Mouse (Mus musculus): ENCODE results near the gene Meis2.

The Meis2 gene

DNA sequence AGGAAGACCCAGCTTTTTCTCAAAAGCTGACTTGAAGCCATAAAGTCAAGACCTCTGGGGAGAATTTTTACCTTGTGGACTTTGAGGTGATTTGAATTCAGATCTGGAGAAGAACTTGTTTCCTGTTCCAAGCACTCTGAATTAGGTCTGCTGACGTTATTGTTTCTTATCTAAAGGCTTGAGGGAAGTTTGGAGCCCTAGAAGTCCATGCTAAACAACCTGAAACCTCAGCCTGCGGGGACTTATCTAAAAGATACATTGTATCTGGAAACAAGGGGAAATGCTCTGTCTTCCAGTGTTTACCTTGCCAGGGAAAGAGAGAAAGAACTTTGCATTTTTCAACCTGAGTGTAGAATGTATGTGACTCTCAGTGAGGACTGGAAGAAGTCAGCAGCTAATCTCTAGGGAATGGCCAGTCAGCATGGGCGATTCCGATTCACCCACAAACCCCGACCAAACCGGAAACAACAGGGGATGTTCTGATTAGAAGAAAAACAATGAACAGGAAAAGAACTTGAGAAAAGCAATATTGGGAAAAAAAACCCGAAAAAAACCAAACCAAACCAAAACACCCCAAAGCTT is 152.6 kb downstream of the Meis2 start:
- CTCF ChIA-PET, result no interaction called here
- POLR2A ChIA-PET, result no interaction called here

DNA sequence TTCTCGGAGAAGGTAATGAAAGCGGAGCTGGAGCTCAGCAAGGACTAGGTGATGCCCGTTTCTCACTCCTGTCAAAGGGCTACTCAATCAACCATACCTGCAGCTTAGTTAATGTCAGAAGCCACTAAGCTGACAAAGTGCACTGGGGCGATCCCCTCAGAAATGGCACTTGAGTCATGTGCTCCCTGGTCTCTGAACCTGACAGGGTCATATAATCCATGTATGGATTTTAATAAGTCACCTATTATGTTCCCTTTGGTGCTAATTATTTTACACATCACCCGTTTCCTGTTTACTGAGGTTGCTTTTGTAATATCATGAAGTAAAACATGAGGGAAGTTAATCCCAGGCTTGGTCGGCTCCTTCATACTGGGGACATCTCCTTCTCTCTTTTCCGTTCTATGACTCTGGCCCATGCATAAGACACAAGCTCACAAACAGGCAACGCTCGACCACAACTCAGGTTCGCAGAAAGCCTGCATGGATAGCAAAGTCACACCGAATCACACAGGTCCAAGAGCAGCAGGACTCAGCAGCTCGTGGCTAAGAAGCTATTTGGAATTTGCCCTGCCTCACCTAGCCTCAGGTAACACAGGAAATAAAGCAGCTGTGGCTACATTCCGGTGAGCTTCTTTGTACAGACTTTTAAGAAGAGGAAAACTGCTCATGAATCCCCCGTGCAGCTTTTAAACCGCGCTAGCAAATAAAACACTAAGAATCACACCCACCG is 153.6 kb downstream of the Meis2 start:
- CTCF ChIA-PET, result interaction anchor here in 1 of 4 experiments (0.7 kb wide), 1 partner anchor 175 kb away, joined by 3 read pairs; no protein-coding TSS in a partner anchor
- POLR2A ChIA-PET, result no interaction called here

DNA sequence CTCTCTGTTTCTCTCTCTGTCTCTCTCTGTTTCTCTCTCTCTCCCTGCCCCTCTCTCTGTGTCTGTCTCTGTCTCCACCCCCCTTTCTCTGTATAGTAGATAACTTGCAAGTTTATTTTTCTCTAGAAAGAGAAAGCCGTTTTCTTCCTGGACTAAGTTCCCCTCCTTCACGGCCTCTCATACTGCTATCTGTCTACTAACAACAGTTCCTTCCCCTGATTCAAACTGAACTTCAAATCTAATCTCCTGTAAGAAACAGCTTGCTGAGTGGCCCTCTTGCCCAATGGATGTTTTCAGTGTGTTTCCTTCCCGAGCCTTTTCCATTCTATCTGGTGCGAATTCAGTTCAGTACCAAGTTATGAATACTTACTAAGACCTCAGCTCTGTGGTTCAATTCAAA is 155.4 kb downstream of the Meis2 start:
- POLR2A ChIA-PET, result no interaction called here
- CTCF ChIA-PET, result no interaction called here

DNA sequence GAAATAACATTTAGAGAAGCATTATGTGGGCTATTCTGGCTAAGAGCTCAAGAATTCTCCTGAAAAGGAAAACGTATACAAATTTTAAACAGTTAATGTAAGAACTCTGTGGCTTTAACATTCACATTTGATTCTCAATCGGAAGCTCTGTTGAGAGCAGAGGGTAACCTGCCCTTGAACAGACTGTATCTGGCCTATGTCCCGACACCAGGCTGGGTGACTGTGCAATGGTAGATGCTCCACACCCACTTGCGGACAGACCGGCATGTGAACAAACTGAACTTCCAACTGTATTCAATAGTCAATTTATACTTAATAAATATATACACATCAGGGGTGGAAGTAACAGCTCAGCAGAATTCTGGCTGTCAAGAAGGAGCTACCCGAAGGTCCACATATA is 164.6 kb downstream of the Meis2 start:
- POLR2A ChIA-PET, result no interaction called here
- CTCF ChIA-PET, result no interaction called here

DNA sequence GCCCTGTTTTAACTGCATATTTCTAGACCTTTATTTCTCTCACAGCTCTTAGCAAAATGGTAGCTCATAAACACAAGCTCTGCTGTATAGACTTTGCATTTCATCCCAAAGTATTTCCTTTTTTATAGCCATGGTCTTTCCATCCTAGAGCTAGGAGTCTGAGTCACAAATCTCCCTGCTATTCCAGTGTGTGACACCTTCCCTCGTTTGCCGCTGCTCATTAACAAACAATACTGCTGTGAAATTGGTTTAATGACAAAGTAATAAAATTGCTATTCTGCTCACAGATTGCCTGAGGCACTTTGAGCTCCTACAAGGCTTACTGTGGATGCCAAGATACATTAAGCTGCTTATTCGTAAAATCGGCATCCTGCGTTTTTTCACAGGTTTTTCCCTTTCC is 168.1 kb downstream of the Meis2 start:
- POLR2A ChIA-PET, result interaction anchor here in 1 of 4 experiments (0.6 kb wide), 1 partner anchor 149 kb away, joined by 3 read pairs; no protein-coding TSS in a partner anchor

DNA sequence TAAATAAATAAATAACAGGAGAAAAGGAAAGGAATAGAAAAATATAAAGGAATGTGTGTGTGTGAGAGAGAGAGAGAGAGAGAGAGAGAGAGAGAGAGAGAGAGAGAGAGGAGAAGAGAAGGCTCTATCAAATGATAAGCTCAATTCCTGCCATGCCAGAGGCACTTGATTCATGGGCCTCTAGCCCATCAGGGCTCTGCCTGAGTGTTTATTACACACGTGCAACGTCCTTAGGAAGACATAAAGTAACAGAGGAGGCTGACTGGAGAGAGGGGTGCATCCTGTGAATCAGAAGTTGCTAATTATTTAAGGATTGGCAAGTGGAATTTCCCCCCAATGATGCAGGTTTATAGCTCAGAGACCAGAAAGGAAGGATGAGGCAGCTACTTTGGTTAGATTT is 168.6 kb downstream of the Meis2 start:
- ChIA-PET CTCF (interaction anchor here in 2 of 4 experiments (0.6 to 0.7 kb wide), 2 partner anchors 12 to 14 kb away, joined by 3 read pairs; no protein-coding TSS in a partner anchor), POLR2A (interaction anchor here in 1 of 4 experiments (0.6 kb wide), 1 partner anchor 150 kb away, joined by 3 read pairs; no protein-coding TSS in a partner anchor)

More for the DNA sequence above, 168.1 kb downstream of the Meis2 start:
- CTCF ChIA-PET, result interaction anchor here in 2 of 4 experiments (0.6 to 0.7 kb wide), 2 partner anchors 13 to 15 kb away, joined by 3 read pairs; no protein-coding TSS in a partner anchor

DNA sequence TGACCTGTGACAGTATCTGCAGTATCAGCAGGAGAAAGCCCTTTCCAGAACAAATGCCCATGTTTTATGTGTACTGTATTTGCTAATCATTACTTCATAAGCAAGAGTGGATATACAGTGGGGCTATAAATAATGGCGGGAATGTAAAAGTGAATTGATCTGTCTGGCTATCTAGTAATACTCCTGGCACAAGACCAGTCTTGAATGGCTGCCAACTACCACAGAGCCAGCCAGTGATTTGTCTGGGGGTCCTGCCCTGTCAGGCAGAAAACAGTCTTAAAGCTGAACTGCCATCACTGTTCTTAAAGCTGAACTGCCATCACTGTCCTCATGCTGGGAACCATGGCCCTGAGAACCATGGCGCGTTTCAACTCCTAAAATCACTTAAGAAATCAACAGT is 169.9 kb downstream of the Meis2 start:
- ChIA-PET POLR2A (no interaction called here), CTCF (interaction anchor here in 1 of 4 experiments (0.6 kb wide), 1 partner anchor 1846 kb away, joined by 4 read pairs; no protein-coding TSS in a partner anchor)

DNA sequence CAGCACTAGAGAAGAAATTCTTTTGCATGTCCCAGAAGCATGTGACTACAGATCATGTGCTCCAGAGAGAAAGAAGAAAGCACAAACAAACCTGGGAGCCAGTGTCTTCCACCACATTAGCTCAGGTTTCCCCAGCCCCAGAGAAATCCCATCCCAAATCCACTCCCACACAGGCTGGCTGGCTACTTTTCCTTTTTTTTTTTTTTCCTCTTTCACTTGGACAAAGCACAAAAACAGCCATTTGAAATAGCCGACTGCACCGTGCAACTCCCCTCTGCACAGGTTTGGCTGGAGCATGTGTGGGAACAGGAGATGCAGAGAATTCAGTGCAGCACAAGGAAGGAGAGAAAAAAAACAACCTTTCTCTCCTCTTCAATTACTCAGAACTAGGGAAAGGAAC is 170.4 kb downstream of the Meis2 start:
- ChIA-PET CTCF (no interaction called here), POLR2A (interaction anchor here in 1 of 4 experiments (0.6 kb wide), 1 partner anchor 144 kb away, joined by 6 read pairs; no protein-coding TSS in a partner anchor)

DNA sequence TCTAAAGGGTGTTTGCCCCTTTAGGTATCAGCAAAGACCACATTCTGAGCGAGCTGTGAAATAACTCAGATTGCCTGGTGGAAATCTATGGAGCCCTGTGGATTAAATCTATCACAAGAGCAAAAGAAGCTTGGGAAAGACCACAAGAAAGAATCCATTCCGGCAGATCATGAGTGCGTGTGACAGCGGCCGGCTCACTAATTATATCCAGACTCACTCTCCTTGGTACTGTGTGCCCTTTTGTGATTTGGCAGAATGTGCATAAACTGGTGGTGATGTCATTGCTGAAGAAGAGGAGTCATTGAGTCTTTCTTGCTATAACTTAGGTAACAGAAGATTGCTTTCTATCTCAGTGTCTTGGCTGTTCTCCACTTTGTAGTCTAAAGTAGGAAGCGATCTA is 172.5 kb downstream of the Meis2 start:
- POLR2A ChIA-PET, result no interaction called here

DNA sequence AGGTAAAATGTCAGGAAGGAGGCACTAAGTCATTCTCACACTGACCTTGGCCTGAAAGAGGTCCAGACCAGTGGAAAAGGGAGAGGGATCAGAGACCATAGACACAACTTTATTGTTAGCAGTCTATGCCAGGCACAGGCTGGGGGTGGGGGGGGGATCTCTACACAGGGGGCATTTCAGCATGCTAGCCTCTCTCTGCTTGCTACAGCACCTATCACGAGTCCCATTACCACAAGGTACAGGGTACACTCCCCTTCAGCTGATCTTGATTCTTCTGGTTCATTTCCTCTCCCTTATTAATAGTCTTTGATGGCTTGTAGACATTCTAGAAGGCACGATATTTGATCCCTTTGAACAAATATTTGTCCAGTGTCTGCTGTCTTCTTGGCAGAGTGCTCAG is 174.9 kb downstream of the Meis2 start:
- ChIA-PET CTCF (interaction anchor here in 1 of 4 experiments (0.6 kb wide), 1 partner anchor 18 kb away, joined by 8 read pairs; no protein-coding TSS in a partner anchor), POLR2A (no interaction called here)

More for the DNA sequence above, 172.5 kb downstream of the Meis2 start:
- CTCF ChIA-PET, result no interaction called here

DNA sequence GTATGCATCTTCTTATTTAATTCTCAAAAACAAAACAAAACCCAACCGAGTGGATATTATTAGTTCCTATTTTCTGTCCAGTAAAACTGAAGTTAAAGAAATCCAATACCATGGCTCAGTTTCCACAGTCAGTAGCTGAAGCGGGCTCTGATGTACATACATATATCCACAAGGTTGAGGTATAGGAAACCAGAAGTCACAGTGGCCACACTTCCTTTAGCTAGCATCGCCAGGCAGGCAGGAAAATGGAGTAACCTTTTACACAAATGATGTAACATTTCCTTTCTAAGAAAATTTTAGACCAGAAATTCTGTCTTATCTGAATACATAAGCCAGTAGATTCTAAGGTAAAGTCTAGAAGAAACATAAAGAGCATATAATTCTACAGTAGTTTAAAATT is 175.6 kb downstream of the Meis2 start:
- CTCF ChIA-PET, result interaction anchor here in 1 of 4 experiments (0.6 kb wide), 1 partner anchor 17 kb away, joined by 8 read pairs; no protein-coding TSS in a partner anchor
- POLR2A ChIA-PET, result no interaction called here

DNA sequence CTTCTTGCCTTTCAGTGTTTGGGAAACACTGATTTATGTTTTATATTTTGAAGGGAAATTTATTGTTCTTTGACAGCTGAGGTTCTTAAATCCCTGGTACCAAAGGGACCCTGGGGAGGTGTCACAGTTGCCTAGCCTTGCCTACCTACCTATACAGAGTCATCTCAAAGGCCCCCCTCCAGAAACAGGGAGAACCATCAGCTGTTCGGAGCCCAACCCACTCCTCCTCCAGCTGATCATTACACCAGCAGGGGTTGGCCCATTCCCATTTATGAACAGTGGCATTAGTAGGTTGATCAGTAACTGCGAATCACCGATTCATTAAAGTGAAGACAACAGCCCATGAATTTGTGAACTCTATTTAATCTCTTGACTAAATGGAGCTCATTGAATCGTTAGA is 176.4 kb downstream of the Meis2 start:
- ChIA-PET POLR2A (no interaction called here), CTCF (no interaction called here)

DNA sequence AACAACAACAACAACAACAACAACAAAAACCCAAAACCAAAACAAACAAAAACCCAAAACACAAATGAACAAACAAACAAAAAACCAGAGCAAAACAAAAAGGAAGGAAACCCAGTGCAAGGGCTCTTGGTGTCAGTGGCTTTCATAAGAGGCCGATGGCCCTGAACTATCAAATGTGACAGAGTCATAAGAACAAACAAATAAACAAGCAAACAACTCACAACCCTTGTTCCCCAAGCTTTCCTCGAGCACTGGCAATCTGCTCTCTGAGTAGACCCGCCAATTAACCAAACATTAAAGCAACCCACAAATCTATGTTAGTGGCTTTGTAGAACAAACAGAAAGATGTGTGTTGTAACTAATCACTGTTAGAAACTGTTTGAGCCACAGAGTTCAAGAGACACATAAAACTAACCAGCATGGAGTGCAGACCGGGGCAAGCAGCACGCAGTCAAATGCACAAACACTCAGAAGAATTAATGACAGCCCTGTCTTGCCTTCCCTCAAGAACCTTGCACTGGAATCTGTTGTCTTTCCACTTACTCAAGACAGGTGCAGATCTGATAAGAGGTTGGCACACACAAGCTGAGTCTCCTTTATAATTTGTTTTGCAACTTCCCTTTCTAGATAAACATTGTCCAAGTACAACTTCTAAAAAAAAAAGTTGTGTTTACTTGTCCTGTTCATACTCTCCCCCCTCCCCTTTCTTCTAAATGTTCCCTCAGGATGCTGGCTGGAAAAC is 177.1 kb downstream of the Meis2 start:
- CTCF ChIA-PET, result no interaction called here
- POLR2A ChIA-PET, result no interaction called here

DNA sequence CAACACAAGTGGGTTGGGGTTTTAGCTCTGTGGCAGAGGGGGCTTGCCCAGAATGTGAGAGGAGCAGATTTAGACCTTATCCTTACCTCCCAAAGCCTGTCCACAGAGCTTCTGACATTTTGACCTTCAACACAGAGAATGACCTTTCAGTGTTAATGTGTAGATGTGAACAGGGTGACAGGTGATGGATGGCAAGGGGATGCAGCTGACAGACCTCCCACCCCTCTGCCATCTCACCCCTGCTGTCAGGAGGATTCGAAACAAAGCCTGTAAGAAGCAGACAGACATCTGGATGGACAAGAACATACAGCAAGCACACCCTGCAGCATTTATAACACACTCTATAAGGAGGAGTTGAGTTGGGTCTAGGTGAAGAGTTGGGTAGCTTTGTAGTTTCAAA is 178.0 kb downstream of the Meis2 start:
- CTCF ChIA-PET, result no interaction called here
- POLR2A ChIA-PET, result interaction anchor here in 1 of 4 experiments (1.4 kb wide), 1 partner anchor 12 kb away, joined by 3 read pairs; no protein-coding TSS in a partner anchor

DNA sequence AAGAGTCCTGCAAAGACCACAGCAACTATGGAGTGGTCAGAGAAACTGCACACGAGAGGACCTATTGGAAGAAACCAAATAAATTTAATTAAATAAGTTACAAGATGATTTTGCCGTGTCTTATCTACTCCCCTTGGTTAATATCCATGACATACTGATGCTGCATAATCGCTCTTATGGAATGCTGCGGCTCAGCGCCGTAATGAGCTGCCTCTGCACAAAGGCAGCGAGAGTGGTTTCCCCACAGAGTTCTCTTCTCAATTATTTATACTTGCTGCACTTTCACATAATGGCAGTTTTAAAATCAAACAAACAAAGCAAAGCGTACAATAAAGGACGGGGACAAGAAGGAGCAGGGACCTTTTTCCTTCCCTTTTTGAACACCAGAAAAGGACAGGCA is 181.5 kb downstream of the Meis2 start:
- ChIA-PET POLR2A (no interaction called here), CTCF (no interaction called here)

DNA sequence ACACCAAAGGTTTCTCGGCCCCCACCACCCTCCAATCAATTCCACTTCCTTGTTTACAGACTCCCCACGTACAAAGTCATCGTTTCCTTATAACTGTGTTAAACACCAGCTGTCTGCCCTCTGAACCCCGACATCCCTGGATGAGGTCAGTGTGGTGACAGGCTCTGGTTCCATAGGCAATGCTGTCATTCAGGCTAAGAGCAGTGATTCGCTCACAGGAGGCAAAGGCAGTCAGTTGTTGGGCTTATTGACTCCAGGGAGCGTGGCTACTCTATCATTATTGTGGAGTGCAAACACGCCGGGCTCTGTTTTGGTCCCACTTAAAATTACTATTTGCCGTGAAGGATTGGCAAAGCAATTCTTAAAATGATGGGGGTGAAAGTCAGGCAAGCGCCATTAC is 182.1 kb downstream of the Meis2 start:
- CTCF ChIA-PET, result no interaction called here
- POLR2A ChIA-PET, result no interaction called here

DNA sequence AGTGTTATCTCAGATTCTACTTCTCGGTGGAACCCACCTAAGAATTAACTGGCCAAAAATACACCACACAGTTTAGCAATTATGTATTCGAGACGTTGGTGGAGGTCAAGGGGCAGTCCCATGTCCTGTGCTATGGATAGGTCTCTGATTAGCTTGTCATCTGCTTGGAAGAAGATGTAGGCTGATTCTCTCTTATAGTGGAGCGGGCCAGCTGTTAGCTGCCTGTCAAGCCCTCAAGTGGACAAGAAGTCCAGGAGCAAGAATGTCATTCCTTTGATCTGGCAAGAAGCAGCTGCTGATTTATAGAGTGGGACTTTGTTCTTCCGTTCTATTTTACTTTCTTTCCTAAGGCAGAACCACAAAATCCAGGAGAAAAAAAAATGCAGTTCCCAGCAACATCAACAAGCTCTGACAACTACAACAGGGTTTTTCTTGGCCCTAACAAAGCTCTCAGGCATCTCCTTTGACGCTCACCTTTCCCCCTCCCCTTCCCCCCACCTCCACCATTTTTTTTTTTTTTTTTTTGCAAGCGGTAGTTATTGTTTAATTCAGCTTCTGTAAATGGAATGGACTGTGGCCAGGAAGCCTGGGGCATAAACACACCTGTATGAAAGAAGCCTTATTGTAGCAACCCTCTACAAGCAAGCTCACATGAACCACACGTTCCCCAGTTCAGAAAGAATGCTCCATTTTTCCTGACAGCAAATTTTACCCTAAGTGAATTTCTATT is 189.7 kb downstream of the Meis2 start:
- ChIA-PET CTCF (no interaction called here), POLR2A (interaction anchor here in 1 of 4 experiments (0.8 to 1.2 kb wide), 2 partner anchors 11 to 109 kb away, joined by 3 to 4 read pairs; no protein-coding TSS in a partner anchor)

DNA sequence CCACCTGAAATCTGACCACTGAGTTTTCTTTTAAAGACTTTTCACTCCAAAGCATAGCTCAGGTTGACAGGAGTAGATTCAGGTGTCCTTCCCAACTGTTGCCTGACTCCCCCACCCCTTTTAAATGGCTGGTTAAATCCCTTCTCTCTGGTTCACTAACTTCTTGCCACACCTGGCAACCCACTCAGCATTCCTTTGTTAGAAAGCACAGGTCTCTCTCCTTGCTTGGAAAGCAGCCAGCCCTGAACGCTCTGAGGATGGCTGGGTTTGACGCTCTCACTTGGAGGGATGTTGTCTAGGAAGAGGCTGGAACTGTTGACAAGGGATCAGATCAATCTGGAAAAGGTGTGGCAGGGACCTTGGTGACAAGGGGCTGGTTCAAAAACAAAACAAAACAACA is 192.8 kb downstream of the Meis2 start:
- CTCF ChIA-PET, result interaction anchor here in 1 of 4 experiments (0.5 kb wide), 1 partner anchor 18 kb away, joined by 8 read pairs; no protein-coding TSS in a partner anchor

DNA sequence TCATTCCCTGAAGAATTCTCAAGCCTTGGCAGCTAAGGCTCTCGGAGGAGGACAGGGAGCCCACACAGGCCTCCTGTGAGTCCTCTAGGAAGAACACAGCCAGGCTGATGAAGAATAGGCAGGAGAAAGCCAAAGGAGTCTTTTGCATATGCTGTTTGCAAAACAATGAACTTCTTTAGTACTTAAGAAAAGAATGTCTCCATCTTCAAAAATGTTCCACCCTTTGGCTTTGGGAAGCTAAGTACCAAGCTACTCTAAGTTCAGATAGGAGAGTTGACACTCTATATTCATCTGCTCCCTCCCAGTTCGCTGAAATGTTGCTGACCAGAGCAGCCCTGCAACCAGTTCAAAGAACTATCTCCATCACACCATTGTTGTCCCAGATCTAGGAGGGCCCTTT is 195.7 kb downstream of the Meis2 start:
- POLR2A ChIA-PET, result interaction anchor here in 1 of 4 experiments (0.9 kb wide), 1 partner anchor 9 kb away, joined by 3 read pairs; no protein-coding TSS in a partner anchor
- CTCF ChIA-PET, result interaction anchor here in 1 of 4 experiments (0.6 kb wide), 1 partner anchor 8 kb away, joined by 3 read pairs; no protein-coding TSS in a partner anchor

More for the DNA sequence above, 192.8 kb downstream of the Meis2 start:
- POLR2A ChIA-PET, result interaction anchor here in 2 of 4 experiments (0.7 to 1.0 kb wide), 4 partner anchors 149 to 932 kb away, joined by 3 to 5 read pairs (median 3); no protein-coding TSS in a partner anchor

All from embryonic stem cell, embryonic (primary cell).